Mouse (Mus musculus) sigmoid colon, adult 10 weeks (tissue): Measurements from ENCODE around the gene Dmgdh. TPM values are rescaled to one million over a fixed set of nuclear protein-coding genes. Genes with fewer than 3 reads are reported as not detected.

Source experiments
- polyA plus RNA-seq: library from polyadenylated mRNA; stranded (reverse); fragments of 350-450 nt; fragmentation: Illumina TruSeq; extraction: RNeasy Lipid Tissue Mini Kit (QIAGEN cat#74804); gene quantifications from one replicate; pipeline ENCODE4 v1.2.3, GENCODE M21; 2014; ENCODE audit warnings: low read depth, low replicate concordance

The Dmgdh gene
- not detected for polyA plus RNA-seq

DNA sequence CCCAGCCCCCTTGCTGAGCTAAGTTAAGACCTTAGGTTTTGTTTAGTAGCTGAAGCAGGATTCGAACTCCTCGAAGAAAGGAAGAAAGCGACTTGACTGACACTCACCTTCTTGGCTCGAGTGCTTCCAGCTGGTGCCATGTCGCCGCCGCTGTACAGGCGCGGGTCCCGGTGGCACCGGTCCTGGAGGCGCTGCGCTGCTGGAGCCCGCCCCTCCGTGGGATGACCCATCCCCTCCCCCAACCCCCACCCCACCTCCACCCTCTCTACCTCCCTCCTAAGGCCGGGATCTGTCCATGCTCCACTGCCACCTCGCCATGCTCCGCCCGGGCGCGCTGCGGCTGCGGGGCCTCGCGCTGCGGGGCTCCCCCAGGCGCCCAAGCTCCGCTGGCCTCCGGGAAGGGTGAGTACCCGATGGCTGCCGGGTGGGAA is at the start of gene Dmgdh, which contains the start of gene Bhmt2:
Gene Dmgdh (plus strand): TSS at position 303 of the 431 bp plus-strand sequence.
Gene Bhmt2 (minus strand): TSS at position 172 of the 431 bp plus-strand sequence.

DNA sequence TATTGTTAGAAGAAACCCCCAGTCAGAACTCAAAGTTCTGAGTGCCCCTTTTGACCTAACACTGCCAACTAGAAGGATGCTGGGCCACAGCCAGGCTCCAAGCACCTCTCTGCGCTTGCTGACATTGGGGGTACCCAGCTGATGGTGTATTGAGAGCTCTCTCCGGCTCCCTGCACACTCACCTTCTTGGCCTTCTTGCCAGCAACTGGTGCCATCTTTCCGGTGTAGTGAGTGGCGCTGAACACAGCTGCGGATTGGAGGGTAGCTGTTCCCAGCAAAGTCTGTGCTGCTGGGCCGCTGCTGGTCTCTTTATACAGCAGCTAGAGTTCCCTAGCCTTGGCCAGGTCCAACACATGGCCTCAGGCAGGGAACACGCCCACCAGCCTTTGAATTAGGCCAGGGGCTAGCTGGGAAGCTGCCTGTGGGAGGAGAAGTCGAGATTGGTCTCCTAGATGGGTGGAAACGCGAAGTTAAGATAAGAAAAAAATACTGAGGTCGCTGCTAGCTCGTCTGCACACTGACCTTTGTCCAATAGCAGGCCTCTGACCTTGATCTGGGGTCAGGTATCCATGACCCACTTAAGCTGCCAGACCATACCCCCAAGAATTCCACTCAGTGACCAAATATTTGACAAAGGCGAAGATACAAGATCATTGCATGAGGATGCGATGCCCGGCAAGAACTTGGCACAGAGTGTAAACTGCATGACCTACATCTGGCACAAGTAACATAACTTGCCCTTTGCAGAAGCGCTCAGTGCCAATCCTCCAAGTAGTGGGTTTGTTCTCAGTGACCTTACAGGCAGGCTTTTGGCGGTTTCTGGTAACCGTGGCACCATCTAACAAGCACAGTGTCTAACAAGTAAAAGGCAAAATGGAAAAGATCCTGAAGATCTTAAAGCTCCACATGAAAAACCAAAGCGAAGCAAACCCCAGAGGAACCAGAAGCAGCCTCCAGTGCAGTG is 36.7 kb upstream of the Dmgdh start, which contains the start of gene Bhmt:
Gene Bhmt (minus strand): TSS at position 680 of the 964 bp plus-strand sequence.

DNA sequence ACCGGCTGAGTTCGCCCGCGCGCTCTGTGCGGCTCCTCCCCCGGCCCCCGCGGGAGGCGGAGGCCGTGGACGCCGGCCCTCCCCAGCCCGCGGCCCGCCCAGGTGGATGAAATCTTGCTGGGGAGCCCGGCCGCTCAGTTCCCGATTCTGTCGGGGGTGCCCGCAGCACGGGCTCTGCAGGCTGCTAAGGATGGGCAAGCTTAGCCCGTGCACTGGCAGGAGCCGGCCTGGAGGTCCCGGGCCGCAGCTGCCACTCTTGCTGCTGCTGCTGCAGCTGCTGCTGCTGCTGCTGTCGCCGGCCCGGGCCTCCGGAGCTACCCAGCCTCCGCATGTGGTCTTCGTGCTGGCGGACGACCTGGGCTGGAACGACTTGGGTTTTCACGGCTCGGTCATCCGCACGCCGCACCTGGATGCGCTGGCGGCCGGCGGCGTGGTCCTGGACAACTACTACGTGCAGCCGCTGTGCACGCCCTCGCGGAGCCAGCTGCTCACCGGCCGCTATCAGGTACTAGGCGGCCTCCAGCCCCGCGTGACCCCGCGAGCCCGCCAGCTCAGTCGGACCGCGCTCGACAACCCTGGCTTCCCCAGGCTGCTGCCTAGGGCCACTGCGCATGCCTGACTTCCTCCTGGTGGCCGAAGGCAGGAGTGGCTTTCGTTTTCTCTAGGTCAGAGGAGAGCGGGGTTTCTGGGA is 97.5 kb downstream of the Dmgdh start, which contains the start of gene Arsb:
Gene Arsb (plus strand): TSS at position 43 of the 691 bp plus-strand sequence.

Other genes starting within 250 kb of the Dmgdh start
- 39.5 TPM for gene Jmy, start 174.6 kb upstream of the Dmgdh start, polyA plus RNA-seq
- 0.19 TPM for gene Bhmt, start 36.5 kb upstream of the Dmgdh start, polyA plus RNA-seq
- 0.35 TPM for gene Bhmt2, start 131 bp upstream of the Dmgdh start, polyA plus RNA-seq
- 21.5 TPM for gene Arsb, start 97.2 kb downstream of the Dmgdh start, polyA plus RNA-seq